Mouse (Mus musculus) embryo, embryonic 10 days (tissue): Measurements from ENCODE around the gene Jak3.
"Not testable (repeated sequence)": the region's sequence is repeated elsewhere in the genome, so short reads cannot be mapped to it uniquely, and the experiment has no call there.

Experiments
- DNase-seq: peaks from one replicate; pipeline ENCODE4 v3.0.0-alpha.2; 2015; ENCODE audit warnings: low spot score

Jak3 gene

GRCm38 (mm10) chr8:71723047-71723551, 47.0 kb downstream of the Jak3 start:
- DNase-seq: no peak

GRCm38 (mm10) chr8:71724389-71724788, 48.3 kb downstream of the Jak3 start:
- no peak for DNase-seq

GRCm38 (mm10) chr8:71725122-71725924, 49.2 kb downstream of the Jak3 start, which contains the start of gene Fcho1:
Fcho1 (minus strand) TSS chr8:71725716.
- DNase-seq: peak; percentile 84

GRCm38 (mm10) chr8:71728240-71728785, 52.2 kb downstream of the Jak3 start:
- peak; percentile 59 for DNase-seq

GRCm38 (mm10) chr8:71728826-71729620, 52.9 kb downstream of the Jak3 start:
- peak; percentile 57 for DNase-seq

- DNase-seq: peak; percentile 48
Observed at GRCm38 (mm10) chr8:71731652-71732230, 55.6 kb downstream of the Jak3 start.

DNA sequence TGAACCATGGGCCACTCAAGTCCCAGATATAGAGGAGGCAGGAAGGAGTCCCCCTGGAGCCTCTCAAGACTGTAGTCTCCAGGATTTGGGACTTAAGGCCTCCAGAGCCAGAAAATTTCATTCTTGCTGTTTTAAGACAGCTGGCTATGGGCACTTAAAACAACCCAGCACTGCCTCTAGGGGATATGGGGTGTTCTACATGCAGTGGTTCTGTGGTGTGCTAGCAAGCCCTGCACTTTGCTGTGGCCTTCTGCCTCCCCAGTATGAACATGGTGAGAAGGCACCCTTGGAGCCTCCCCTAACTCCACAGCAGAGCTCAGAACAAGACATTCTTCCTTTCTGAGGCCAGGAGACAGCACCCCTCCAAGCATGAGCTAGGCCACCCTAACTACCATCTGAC, 62.2 kb downstream of the Jak3 start:
- DNase-seq: not testable (repeated sequence)
